Mouse (Mus musculus) neural tube, embryonic 15.5 days (tissue): ENCODE data around the gene Dram1. TPM values are rescaled to one million over a fixed set of nuclear protein-coding genes. Genes with fewer than 3 reads are reported as not detected.

Source experiments
- polyA plus RNA-seq: library from polyadenylated mRNA; unstranded; fragments of >200 nt; fragmentation: Nextera tagmentation; extraction: Ambion mirVana; gene quantifications from 2 replicates; pipeline ENCODE4 v1.2.1, GENCODE M21; 2015

Gene Dram1
- polyA plus RNA-seq, 1 experiment from 2014 or later, result 0.87 TPM

Other genes with a start within 250 kb of the Dram1 start
- gene Parpbp, start 232.1 kb downstream of the Dram1 start, polyA plus RNA-seq, result 1.9 and 3.1 TPM in 2 replicates
- 20.6 and 32.6 TPM in 2 replicates for gene Nup37, start 232.1 kb downstream of the Dram1 start, polyA plus RNA-seq
- gene Washc3, start 178.0 kb downstream of the Dram1 start, polyA plus RNA-seq, result 41.3 and 47.5 TPM in 2 replicates
- gene Gnptab, start 52 bp upstream of the Dram1 start, polyA plus RNA-seq, result 16.5 and 19.6 TPM in 2 replicates
- gene Sycp3, start 80.5 kb upstream of the Dram1 start, polyA plus RNA-seq, result 0.50 TPM in 1 of 2 replicates, not detected in the other
- gene Chpt1, start 125.0 kb upstream of the Dram1 start, polyA plus RNA-seq, result 23.1 and 23.9 TPM in 2 replicates
- 9.5 and 12.6 TPM in 2 replicates for gene Mybpc1, start 226.1 kb upstream of the Dram1 start, polyA plus RNA-seq